Mouse (Mus musculus) liver, adult 2 months (tissue): ENCODE data around the gene Rdh7. TPM values are rescaled to one million over a fixed set of nuclear protein-coding genes. Genes with fewer than 3 reads are reported as not detected.

Experiments
- DNase-seq: peaks from one replicate; pipeline ENCODE4 v3.0.0-alpha.2; 2011; ENCODE audit warnings: low read depth, low spot score; ENCODE audit errors: extremely low read depth
- H3K27ac ChIP-seq: fragments of 200-500 bp; replicated peaks from 2 replicates; pipeline ENCODE4 v1.5.1; 2012; ENCODE audit warnings: low read depth, mild to moderate bottlenecking, control low read depth, inconsistent platforms, low read length; ENCODE audit not compliant: insufficient read depth
- H3K27me3 ChIP-seq: fragments of 200-500 bp; 2 replicates; pipeline ENCODE4 v1.6.1; 2012; ENCODE audit warnings: mild to moderate bottlenecking, moderate library complexity, low read length, inconsistent platforms; ENCODE audit not compliant: control insufficient read depth, insufficient read depth
- H3K36me3 ChIP-seq: fragments of 200-500 bp; 2 replicates; pipeline ENCODE4 v1.6.1; 2012; ENCODE audit warnings: low read length, inconsistent platforms; ENCODE audit not compliant: control insufficient read depth, insufficient read depth
- H3K4me1 ChIP-seq: fragments of 200-500 bp; 2 replicates; pipeline ENCODE4 v1.6.1; 2011; ENCODE audit warnings: low read length; ENCODE audit not compliant: control insufficient read depth, insufficient read depth
- H3K4me3 ChIP-seq: fragments of 200-500 bp; 2 replicates; pipeline ENCODE4 v1.5.1; 2011; ENCODE audit warnings: low read depth, mild to moderate bottlenecking, control low read depth, low read length, moderate library complexity; ENCODE audit not compliant: insufficient read depth
- H3K79me2 ChIP-seq: fragments of 200-500 bp; 2 replicates; pipeline ENCODE4 v1.6.1; 2012; ENCODE audit warnings: inconsistent platforms, mild to moderate bottlenecking, low read length, moderate library complexity; ENCODE audit not compliant: control insufficient read depth, insufficient read depth
- H3K9ac ChIP-seq: fragments of 200-500 bp; 2 replicates; pipeline ENCODE4 v1.6.1; 2012; ENCODE audit warnings: low read depth, mild to moderate bottlenecking, control low read depth, inconsistent platforms, low read length
- CTCF ChIP-seq: fragments of 200-500 bp; IDR thresholded peaks from 2 replicates; pipeline ENCODE4 v1.5.1; 2011; ENCODE audit warnings: low read depth, low read length, control low read depth
- POLR2A ChIP-seq: fragments of 200-500 bp; IDR thresholded peaks from 2 replicates; pipeline ENCODE4 v1.6.1; 2011; ENCODE audit warnings: low read length, control low read depth; ENCODE audit not compliant: insufficient read depth; ENCODE audit errors: extremely low read depth
- WGBS: fragments of 180-500 bp; shearing (Covaris S2); methylation state at CpG from one replicate; pipeline ENCODE4 v1.1.7; 2018; 5-methylcytosine and 5-hydroxymethylcytosine counted together
- polyA plus RNA-seq: library from polyadenylated mRNA; depleted of rRNA; stranded (reverse); fragments of >200 nt; gene quantifications from 2 replicates; pipeline ENCODE4 v1.2.3, GENCODE M21; 2012
- total RNA-seq: library from RNA; depleted of rRNA; stranded (reverse); fragments of >200 nt; gene quantifications from 2 replicates; pipeline ENCODE4 v1.2.3, GENCODE M21; 2014

The Rdh7 gene
- total and polyA plus RNA-seq, 2 experiments = 1,219 to 1,436 TPM

GRCm38 (mm10) chr10:127886971-127887370 lies 1.6 kb downstream of the Rdh7 start:
- DNase-seq = peak; percentile 82
- H3K27ac ChIP-seq = peak overlapping the region; percentile 96
- peaks cover 24% of the 10 kb centered on the region for H3K36me3 ChIP-seq
- no peaks in the 10 kb centered on the region for H3K27me3 ChIP-seq
- WGBS = 26% methylated on average over 4 of the region's 4 CpGs
- H3K9ac ChIP-seq = peak overlapping the region; percentile 86
- H3K4me3 ChIP-seq = peak overlapping the region; percentile 77
- TF ChIP-seq CTCF (no peak), POLR2A (no peak)
- peaks cover 10% of the 10 kb centered on the region; the same call in 1 of the 2 replicates for H3K79me2 ChIP-seq
- peaks cover 36% of the 10 kb centered on the region for H3K4me1 ChIP-seq

GRCm38 (mm10) chr10:127886551-127886950 lies 2.1 kb downstream of the Rdh7 start:
- WGBS = 26% methylated on average over 1 of the region's 1 CpGs
- Histone ChIP-seq H3K79me2 (peaks cover 10% of the 10 kb centered on the region; the same call in 1 of the 2 replicates), H3K9ac (peak overlapping the region; percentile 86), H3K4me3 (peak overlapping the region; percentile 77; the same call in 1 of the 2 replicates), H3K27ac (peak overlapping the region; percentile 99), H3K36me3 (peaks cover 24% of the 10 kb centered on the region), H3K4me1 (peaks cover 33% of the 10 kb centered on the region), H3K27me3 (no peaks in the 10 kb centered on the region)
- peak; percentile 95 for DNase-seq
- TF ChIP-seq POLR2A (0 out of 2 replicates have a peak, but pooled peaks have one; percentile 27), CTCF (no peak)

- H3K4me1 ChIP-seq = peaks cover 58% of the 10 kb centered on the region
- H3K36me3 ChIP-seq = peaks cover 24% of the 10 kb centered on the region
- DNase-seq = peak; percentile 91
- H3K27me3 ChIP-seq = no peaks in the 10 kb centered on the region
- no peak overlapping the region for H3K4me3 ChIP-seq
- peak overlapping the region; percentile 93 for H3K27ac ChIP-seq
- TF ChIP-seq POLR2A (no peak), CTCF (no peak)
- H3K79me2 ChIP-seq = peaks cover 5% of the 10 kb centered on the region; the same call in 1 of the 2 replicates
- 21% methylated on average over 4 of the region's 4 CpGs for WGBS
- peak overlapping the region; percentile 42 for H3K9ac ChIP-seq
Measured at GRCm38 (mm10) chr10:127881041-127881440, 7.6 kb downstream of the Rdh7 start.

- H3K27me3 ChIP-seq = no peaks in the 10 kb centered on the region
- peak overlapping the region; percentile 36 for H3K4me3 ChIP-seq
Measured at GRCm38 (mm10) chr10:127879155-127879688, 9.4 kb downstream of the Rdh7 start.

GRCm38 (mm10) chr10:127878262-127879057 lies 10.2 kb downstream of the Rdh7 start:
- TF ChIP-seq POLR2A (no peak), CTCF (no peak)
- Histone ChIP-seq H3K4me3 (no peak overlapping the region), H3K4me1 (peaks cover 38% of the 10 kb centered on the region), H3K27me3 (no peaks in the 10 kb centered on the region), H3K27ac (peak overlapping the region; percentile 95), H3K79me2 (no peaks in the 10 kb centered on the region), H3K36me3 (peaks cover 2% of the 10 kb centered on the region; the same call in 1 of the 2 replicates), H3K9ac (peak overlapping the region; percentile 57)
- 20% methylated on average over 3 of the region's 3 CpGs for whole genome bisulfite sequencing
- DNase-seq = no peak

More at GRCm38 (mm10) chr10:127879155-127879688, 9.4 kb downstream of the Rdh7 start:
- no peak for TF ChIP-seq CTCF
- peak; percentile 71; the same call in 1 of the 2 replicates for TF ChIP-seq POLR2A
- peaks cover 9% of the 10 kb centered on the region for H3K36me3 ChIP-seq
- peak overlapping the region; percentile 80 for H3K9ac ChIP-seq
- WGBS = 24% methylated on average over 3 of the region's 3 CpGs
- H3K4me1 ChIP-seq = peaks cover 45% of the 10 kb centered on the region
- H3K27ac ChIP-seq = peak overlapping the region; percentile 95
- no peaks in the 10 kb centered on the region for H3K79me2 ChIP-seq
- peak; percentile 98 for DNase-seq

- Histone ChIP-seq H3K9ac (no peak overlapping the region), H3K36me3 (no peaks in the 10 kb centered on the region), H3K4me3 (no peak overlapping the region), H3K27ac (peak overlapping the region; percentile 95), H3K27me3 (no peaks in the 10 kb centered on the region), H3K4me1 (peaks cover 38% of the 10 kb centered on the region), H3K79me2 (no peaks in the 10 kb centered on the region; the same call in 1 of the 2 replicates)
- WGBS = 20% methylated on average over 2 of the region's 2 CpGs
- DNase-seq = peak; percentile 97
- TF ChIP-seq POLR2A (no peak), CTCF (no peak)
Measured at GRCm38 (mm10) chr10:127877681-127878080, 10.9 kb downstream of the Rdh7 start.
